Mouse (Mus musculus): ENCODE results near the gene Stmnd1. TPM values are rescaled to one million over a fixed set of nuclear protein-coding genes. Genes with fewer than 3 reads are reported as not detected.

The Stmnd1 gene
- polyA plus RNA-seq (2015; fragmentation: Nextera tagmentation; extraction: Ambion mirVana) = 2.3 and 3.7 TPM in 2 replicates

DNA sequence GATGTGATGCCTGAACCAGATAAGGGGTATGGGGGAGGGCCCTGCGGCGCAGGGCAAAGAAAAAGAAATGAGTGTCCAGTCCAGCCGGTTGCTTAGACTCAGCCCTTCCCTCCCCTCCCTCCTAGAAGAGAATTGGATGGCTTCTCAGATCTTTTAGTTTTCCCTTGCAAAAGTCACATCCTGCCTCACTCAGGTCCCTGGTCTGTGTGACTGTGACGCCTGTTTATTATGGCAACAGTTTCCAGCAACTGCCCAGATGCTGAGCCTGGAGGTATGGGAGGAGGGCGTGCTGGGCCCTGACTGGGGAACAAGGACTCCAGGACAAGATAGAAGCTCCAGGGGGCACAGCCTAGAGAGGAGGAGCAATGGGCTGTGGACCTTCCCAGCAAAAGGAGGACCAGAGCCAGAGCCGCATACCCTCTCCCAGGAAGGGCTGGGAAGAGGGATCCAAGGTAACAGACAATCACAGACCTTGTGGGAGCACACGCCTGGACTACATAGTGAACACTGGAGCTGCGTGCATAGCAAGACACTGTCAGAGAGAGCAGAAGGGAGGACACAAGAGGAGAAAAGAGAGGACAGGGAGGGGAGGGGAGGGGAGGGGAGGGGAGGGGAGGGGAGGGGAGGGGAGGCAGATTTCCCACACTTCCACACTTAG, at the start of gene Stmnd1:
Stmnd1 (plus strand) TSS at position 269 of the 658 bp plus-strand sequence.

Other genes with a start within 250 kb of the Stmnd1 start
- gene Rbm24, start 144.7 kb downstream of the Stmnd1 start, polyA plus RNA-seq (2015; fragmentation: Nextera tagmentation; extraction: Ambion mirVana) = 55.5 and 59.5 TPM in 2 replicates
- 170 and 181 TPM in 2 replicates for gene Cap2, start 228.1 kb downstream of the Stmnd1 start, polyA plus RNA-seq (2015; fragmentation: Nextera tagmentation; extraction: Ambion mirVana)

All from skeletal muscle tissue, postnatal 0 days (tissue).